Mouse (Mus musculus) left cerebral cortex, adult 2 months (tissue): Measurements from ENCODE around the gene Lgals3. TPM values are rescaled to one million over a fixed set of nuclear protein-coding genes. Genes with fewer than 3 reads are reported as not detected.
A peak's percentile ranks its signal among the peaks of the same experiment; 100 is the strongest.

Experiments used
- DNase-seq, 2 experiments: peaks; one replicate each; pipeline ENCODE4 v3.0.0; 2021 to 2022; ENCODE audit warnings: low spot score in 2 of 2, mixed read lengths in 1 of 2; ENCODE audit errors: extremely low spot score in 1 of 2
- H3K27ac ChIP-seq: fragments of 200-600 bp; 2 replicates; pipeline ENCODE4 v1.8.1; 2022
- H3K4me3 ChIP-seq: fragments of 200-600 bp; 2 replicates; pipeline ENCODE4 v1.8.1; 2022
- CTCF ChIP-seq: fragments of 200-600 bp; IDR thresholded peaks from 2 replicates; pipeline ENCODE4 v1.8.1; 2022; ENCODE audit warnings: antibody characterized with exemption, mild to moderate bottlenecking, moderate library complexity
- intact Hi-C: fragments of 180-260 bp; cut with DNase I; formaldehyde crosslinking; loops from one replicate; pipeline ENCODE4 v1.15.1; 2025
- total RNA-seq, 2 experiments: library from RNA; stranded (reverse); gene quantifications; 2 replicates each; pipeline ENCODE4 v1.2.3; 2021

Lgals3 gene
- total RNA-seq, 2 experiments from 2014 or later: 0.32 to 0.33 TPM

- no peak overlapping the region for H3K27ac ChIP-seq
- intact Hi-C loops: no loop called here
- no peak overlapping the region for H3K4me3 ChIP-seq
- no peak for DNase-seq
- TF ChIP-seq CTCF: no peak
These were observed 15.3 kb upstream of the Lgals3 start for GRCm38 (mm10) chr14:47352272-47352671.

GRCm38 (mm10) chr14:47353240-47353639 is 14.3 kb upstream of the Lgals3 start:
- Histone ChIP-seq H3K27ac (no peak overlapping the region), H3K4me3 (no peak overlapping the region)
- intact Hi-C loops: no loop called here
- no peak for DNase-seq
- no peak for TF ChIP-seq CTCF

DNA sequence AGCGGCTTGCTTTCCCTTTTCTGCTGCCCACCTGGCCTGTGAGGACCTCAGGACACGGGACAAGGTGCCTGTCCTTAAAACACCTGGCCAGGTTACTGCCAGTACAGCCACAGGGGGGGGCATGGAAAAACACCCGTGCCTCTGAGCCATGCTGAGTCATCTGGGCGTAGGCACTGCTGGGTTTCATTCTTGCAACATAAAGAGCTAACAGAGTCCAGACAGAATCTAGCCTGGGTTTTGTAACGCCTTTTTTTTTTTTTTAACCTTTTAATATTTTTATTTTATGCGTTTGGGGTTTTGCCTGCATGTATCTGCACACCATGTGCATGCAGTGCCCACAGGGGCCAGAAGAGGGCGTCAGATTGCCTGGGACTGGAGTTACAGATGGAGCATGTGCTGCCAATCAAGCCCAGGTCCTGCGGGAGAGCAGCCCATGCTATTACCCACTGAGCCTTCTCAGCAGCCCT is 13.4 kb upstream of the Lgals3 start:
- TF ChIP-seq CTCF: peak; percentile 33
- intact Hi-C loops: no loop called here
- no peak for DNase-seq
- no peak overlapping the region for H3K27ac ChIP-seq
- H3K4me3 ChIP-seq: no peak overlapping the region

DNA sequence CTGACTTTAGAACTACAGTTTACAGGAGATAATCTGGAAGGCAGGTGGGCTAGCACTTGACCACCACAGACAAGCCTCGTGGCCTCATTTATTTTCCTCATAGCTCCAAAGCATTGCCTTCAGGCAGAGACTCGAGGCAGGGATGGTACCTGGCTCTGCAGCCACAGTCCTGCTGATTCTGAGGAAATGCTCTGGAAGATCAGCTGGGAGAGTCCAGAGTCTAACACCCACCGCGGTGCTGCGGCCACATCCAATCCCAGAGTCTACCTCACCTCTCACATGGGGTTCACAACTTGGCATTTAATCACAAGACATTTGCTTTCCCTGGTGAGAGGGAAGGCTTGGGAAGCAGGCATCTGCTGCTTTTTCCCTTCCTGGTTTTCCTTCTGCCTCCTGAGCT is 12.6 kb upstream of the Lgals3 start:
- no peak overlapping the region for H3K4me3 ChIP-seq
- no peak overlapping the region for H3K27ac ChIP-seq

DNA sequence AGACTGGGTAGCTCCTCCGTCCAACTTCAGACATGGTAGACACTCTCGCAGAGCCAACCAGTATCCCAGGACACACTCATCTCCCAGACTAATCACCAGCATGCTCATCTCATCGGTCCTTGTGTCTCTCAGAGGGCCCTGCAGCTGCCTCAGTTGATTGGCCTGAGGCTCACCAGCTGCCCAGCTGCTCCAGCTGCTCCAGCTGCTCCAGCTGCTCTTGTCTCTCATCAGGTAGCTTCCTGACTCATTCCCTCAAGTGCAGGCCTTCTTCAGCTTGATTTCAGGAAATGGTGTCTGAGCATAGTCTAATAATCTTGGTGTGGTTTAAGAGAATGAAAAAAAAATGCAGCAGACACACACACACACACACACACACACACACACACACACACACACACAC is 10.9 kb upstream of the Lgals3 start:
- no peak overlapping the region for H3K4me3 ChIP-seq
- no peak for TF ChIP-seq CTCF
- H3K27ac ChIP-seq: no peak overlapping the region
- intact Hi-C loops: no loop called here
- DNase-seq: no peak

More for the DNA sequence above, 12.6 kb upstream of the Lgals3 start:
- DNase-seq: no peak
- no peak for TF ChIP-seq CTCF
- intact Hi-C loops: no loop called here

- DNase-seq: no peak
- Histone ChIP-seq H3K27ac (no peak overlapping the region), H3K4me3 (no peak overlapping the region)
- intact Hi-C loops: no loop called here
- no peak for TF ChIP-seq CTCF
These were observed 7.9 kb upstream of the Lgals3 start for GRCm38 (mm10) chr14:47359610-47360009.

- DNase-seq: no peak
- no peak for TF ChIP-seq CTCF
- H3K4me3 ChIP-seq: no peak overlapping the region
- intact Hi-C loops: no loop called here
- H3K27ac ChIP-seq: no peak overlapping the region
These were observed 6.1 kb upstream of the Lgals3 start for GRCm38 (mm10) chr14:47361418-47361817.

- DNase-seq: no peak
- H3K4me3 ChIP-seq: no peak overlapping the region
- no peak for TF ChIP-seq CTCF
- no peak overlapping the region for H3K27ac ChIP-seq
- intact Hi-C loops: no loop called here
These were observed 5.7 kb upstream of the Lgals3 start for GRCm38 (mm10) chr14:47361899-47362298.

- no peak overlapping the region for H3K27ac ChIP-seq
- no peak for TF ChIP-seq CTCF
- intact Hi-C loops: no loop called here
- H3K4me3 ChIP-seq: no peak overlapping the region
- DNase-seq: no peak
These were observed 2.7 kb upstream of the Lgals3 start for GRCm38 (mm10) chr14:47364742-47365449.

- Histone ChIP-seq H3K27ac (no peak overlapping the region), H3K4me3 (no peak overlapping the region)
- intact Hi-C loops: no loop called here
- peak in 1 of 2 experiments; percentile 21 for DNase-seq
- no peak for TF ChIP-seq CTCF
These were observed 650 bp upstream of the Lgals3 start for GRCm38 (mm10) chr14:47366881-47367321.

DNA sequence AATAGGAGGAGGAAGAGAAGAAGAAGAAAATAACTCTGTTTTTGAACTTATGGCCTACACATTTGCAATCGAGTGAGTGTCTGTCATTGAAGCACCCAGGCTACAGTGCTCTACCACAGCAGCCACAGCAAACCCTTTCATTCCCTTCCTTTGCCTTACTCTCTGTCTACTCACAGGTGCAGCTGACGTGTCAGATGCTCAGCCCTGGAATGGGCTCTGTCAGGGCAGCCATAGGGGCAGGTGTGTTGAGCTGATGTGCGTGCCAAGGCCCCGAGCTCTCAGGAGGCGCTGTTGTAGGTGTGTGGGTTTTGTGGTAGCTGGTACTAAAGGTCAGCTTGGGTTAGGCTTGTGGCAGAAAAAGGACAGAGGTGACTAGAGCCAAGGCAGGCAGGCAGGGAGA is 2.2 kb downstream of the Lgals3 start:
- intact Hi-C loops: no loop called here
- Histone ChIP-seq H3K4me3 (no peak overlapping the region), H3K27ac (no peak overlapping the region)
- no peak for DNase-seq
- no peak for TF ChIP-seq CTCF

DNA sequence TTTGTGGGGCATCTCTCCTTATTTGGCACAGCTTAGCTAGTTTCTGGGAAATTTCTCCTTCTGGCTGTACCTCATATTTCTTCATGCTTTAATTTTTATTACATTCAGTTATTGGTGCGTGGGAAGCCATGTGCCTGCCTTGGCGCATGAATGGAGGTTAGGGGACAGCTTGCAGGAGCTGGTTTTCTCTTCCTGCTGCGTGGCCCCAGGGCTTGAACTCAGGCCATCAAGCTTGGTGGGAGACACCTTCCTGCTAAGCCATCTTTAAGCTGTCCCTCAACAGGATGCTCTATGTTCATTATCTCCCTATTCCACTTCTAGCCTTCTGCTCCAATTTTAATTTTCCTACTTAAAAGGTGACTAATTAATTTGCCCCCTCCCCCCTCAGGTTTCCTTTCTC is 3.2 kb downstream of the Lgals3 start:
- H3K27ac ChIP-seq: no peak overlapping the region
- no peak overlapping the region for H3K4me3 ChIP-seq
- TF ChIP-seq CTCF: no peak
- DNase-seq: no peak
- intact Hi-C loops: no loop called here

DNA sequence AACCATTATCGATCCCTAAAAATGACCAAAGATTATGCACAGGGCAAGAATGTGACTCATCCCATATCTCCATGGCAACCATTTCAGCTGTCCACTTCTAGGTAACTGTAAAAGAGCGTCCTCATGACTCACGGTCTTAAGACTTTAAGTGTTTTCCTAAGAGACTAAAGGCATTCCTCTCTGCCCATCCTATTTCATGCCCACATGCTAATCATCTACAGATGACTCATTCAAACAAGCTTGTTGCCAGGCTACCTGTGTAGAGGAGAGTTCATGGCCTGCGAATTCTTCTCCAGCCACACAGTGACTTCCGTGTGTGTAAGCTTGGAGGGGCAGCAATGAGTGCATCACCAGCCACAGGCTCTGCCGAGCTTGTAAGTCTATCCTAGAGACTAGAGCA is 4.1 kb downstream of the Lgals3 start:
- Histone ChIP-seq H3K4me3 (no peak overlapping the region), H3K27ac (no peak overlapping the region)
- no peak for DNase-seq
- intact Hi-C loops: no loop called here
- TF ChIP-seq CTCF: no peak
